Mouse (Mus musculus) liver, embryonic 14.5 days (tissue): ENCODE results near the gene Ipo7. TPM values are rescaled to one million over a fixed set of nuclear protein-coding genes. Genes with fewer than 3 reads are reported as not detected.
A peak's percentile ranks its signal among the peaks of the same experiment; 100 is the strongest.
"Not testable (repeated sequence)": the region's sequence is repeated elsewhere in the genome, so short reads cannot be mapped to it uniquely, and the experiment has no call there.

Experiments used
- ATAC-seq: fragments of 200-750 bp; cut with Nextera tagmentation; 2 replicates; pipeline ENCODE4 v1.8.0; 2017; ENCODE audit warnings: moderate number of reproducible peaks, mild to moderate bottlenecking, moderate library complexity; ENCODE audit not compliant: insufficient read depth
- DNase-seq, 3 experiments: peaks; one replicate each; pipeline ENCODE4 v3.0.0-alpha.2; 2012 to 2013; ENCODE audit warnings: low read depth in 3 of 3, low spot score in 3 of 3
- H3K27ac ChIP-seq: fragments of 300-500 bp; sonication (generic); 2 replicates; pipeline ENCODE4 v1.5.1; 2014; ENCODE audit warnings: moderate library complexity, mild to moderate bottlenecking, control low read depth, inconsistent platforms
- H3K27me3 ChIP-seq: fragments of 300-500 bp; sonication (generic); 2 replicates; pipeline ENCODE4 v1.6.1; 2014; ENCODE audit warnings: mild to moderate bottlenecking, low read length, moderate library complexity; ENCODE audit not compliant: control insufficient read depth, insufficient read depth
- H3K36me3 ChIP-seq: fragments of 300-500 bp; sonication (generic); replicated peaks from 2 replicates; pipeline ENCODE4 v1.6.1; 2014; ENCODE audit warnings: low read depth; ENCODE audit not compliant: control insufficient read depth, insufficient read depth
- H3K4me1 ChIP-seq, 2 experiments: fragments of 200-500 bp in 1 of 2; fragments of 300-500 bp in 1 of 2; sonication (generic) in 1 of 2; replicated peaks; 2 replicates each; pipeline ENCODE4 v1.6.1; 2012 to 2014; ENCODE audit warnings: antibody characterized with exemption in 1 of 2, inconsistent platforms in 1 of 2, low read length in 1 of 2; ENCODE audit not compliant: control insufficient read depth in 2 of 2, insufficient read depth in 2 of 2
- H3K4me2 ChIP-seq: fragments of 300-500 bp; sonication (generic); 2 replicates; pipeline ENCODE4 v1.6.1; 2014; ENCODE audit warnings: low read depth, mild to moderate bottlenecking, control low read depth, moderate library complexity
- H3K4me3 ChIP-seq, 2 experiments: fragments of 200-500 bp in 1 of 2; fragments of 300-500 bp in 1 of 2; sonication (generic) in 1 of 2; 2 replicates each; pipeline ENCODE4 v1.5.1; 2012 to 2014; ENCODE audit warnings: low read depth in 2 of 2, low read length in 2 of 2, mild to moderate bottlenecking in 2 of 2, control low read depth in 1 of 2, inconsistent platforms in 1 of 2, moderate library complexity in 1 of 2; ENCODE audit not compliant: insufficient read depth in 1 of 2
- H3K9ac ChIP-seq: fragments of 300-500 bp; sonication (generic); replicated peaks from 2 replicates; pipeline ENCODE4 v1.6.1; 2014; ENCODE audit warnings: mild to moderate bottlenecking, control low read depth, moderate library complexity
- H3K9me3 ChIP-seq: fragments of 300-500 bp; sonication (generic); 2 replicates; pipeline ENCODE4 v1.6.1; 2016; ENCODE audit warnings: low read length, mixed read lengths; ENCODE audit not compliant: control insufficient read depth
- CTCF ChIP-seq: IDR thresholded peaks from 2 replicates; pipeline ENCODE4 v1.5.1; 2016; ENCODE audit warnings: antibody characterized with exemption, low read depth, control low read depth
- EP300 ChIP-seq: IDR thresholded peaks from 2 replicates; pipeline ENCODE4 v1.6.1; 2016; ENCODE audit warnings: antibody characterized with exemption, low read depth
- WGBS: fragments of 180-500 bp; shearing (Covaris S2); extraction: QIAGEN DNeasy Blood & Tissue Kit; methylation state at CpG from one replicate; pipeline ENCODE4 v1.1.7; 2014; ENCODE audit not compliant: insufficient replicate concordance; 5-methylcytosine and 5-hydroxymethylcytosine counted together
- polyA plus RNA-seq, 2 experiments: library from polyadenylated mRNA; depleted of rRNA in 1 of 2; stranded (reverse) in 1 of 2; unstranded in 1 of 2; fragments of >200 nt; fragmentation: Nextera tagmentation in 1 of 2; extraction: Ambion mirVana in 1 of 2; gene quantifications; 2 replicates each; pipeline versions ENCODE4 v1.2.1 to v1.2.3; 2012 to 2014

Gene Ipo7
- polyA plus RNA-seq (2012; rRNA removed) (13.6 and 22.2 TPM in 2 replicates), polyA plus RNA-seq (2014; fragmentation: Nextera tagmentation; extraction: Ambion mirVana) (9.1 and 10.2 TPM in 2 replicates)

DNA sequence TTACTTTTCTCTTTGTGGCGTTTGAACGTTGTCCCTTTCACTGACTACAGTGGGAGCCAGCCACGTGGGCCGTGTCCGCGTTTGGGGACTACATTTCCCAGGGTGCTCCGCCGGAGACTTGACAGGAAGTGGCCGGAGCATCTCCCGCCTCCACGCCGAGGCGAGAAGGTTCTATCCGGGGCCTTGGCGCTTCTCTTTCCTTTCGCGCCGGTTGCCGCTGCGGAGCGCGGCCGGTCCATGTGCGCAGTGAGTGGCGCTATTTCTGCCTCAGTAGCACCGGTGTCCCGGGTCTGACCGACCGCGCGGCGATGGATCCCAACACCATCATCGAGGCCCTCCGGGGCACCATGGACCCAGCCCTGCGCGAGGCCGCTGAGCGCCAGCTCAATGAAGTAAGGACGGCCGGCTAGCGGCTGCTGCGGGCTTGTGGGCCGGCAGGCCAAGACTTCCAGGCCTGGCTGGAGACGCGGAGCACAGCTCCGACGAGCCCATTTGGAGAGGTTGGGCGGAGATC lies at the start of gene Ipo7:
Gene Ipo7, plus strand, starts transcription at position 158 of the 514 bp plus-strand sequence.
- Histone ChIP-seq H3K4me1 (peaks cover 4 to 11% of the 10 kb centered on the region in 2 experiments), H3K27me3 (no peaks in the 10 kb centered on the region), H3K36me3 (no peaks in the 10 kb centered on the region; the same call in 1 of the 2 replicates), H3K9ac (peak within 1 kb of the TSS; percentile 80), H3K4me3 (peak within 1 kb of the TSS; percentile 81 to 95), H3K4me2 (peak within 1 kb of the TSS; percentile 95), H3K27ac (peak within 1 kb of the TSS; percentile 46), H3K9me3 (no peaks in the 10 kb centered on the region)
- TF ChIP-seq EP300: no peak
- TF ChIP-seq CTCF: peak; percentile 24; the same call in 1 of the 2 replicates
- WGBS: under 1% methylated on average over 48 of the region's 48 CpGs
- peak; percentile 90 for ATAC-seq
- peak; percentile 79 to 83 (median 80) for DNase-seq

DNA sequence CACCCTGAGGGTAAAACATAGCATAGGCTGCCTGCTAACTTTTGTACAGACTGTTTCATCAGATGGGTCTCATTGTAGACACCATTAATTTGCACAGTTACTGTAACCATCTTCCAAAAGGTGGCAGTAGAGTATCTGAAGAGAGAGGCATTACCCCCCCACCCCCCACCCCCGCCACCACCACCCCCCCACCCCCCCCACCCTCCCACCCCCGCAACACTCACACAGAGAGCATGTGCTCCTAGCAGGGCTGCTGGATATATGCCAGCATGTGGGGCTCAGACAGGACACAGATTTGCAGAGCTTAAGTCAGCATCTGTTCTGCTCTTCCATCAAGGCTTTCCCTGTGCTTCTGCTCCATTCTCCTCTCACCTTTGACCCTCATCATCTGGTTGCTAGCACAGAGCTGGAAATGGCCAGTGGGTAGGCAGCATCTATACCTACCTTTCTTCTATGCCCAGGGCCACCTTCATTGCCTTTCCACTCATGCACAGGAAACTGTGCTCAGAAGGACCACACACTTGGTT lies 49.1 kb upstream of the Ipo7 start:
- DNase-seq (no peak), ATAC-seq (no peak)
- Histone ChIP-seq H3K9ac (no peak overlapping the region), H3K27ac (no peak overlapping the region), H3K27me3 (no peaks in the 10 kb centered on the region), H3K9me3 (no peaks in the 10 kb centered on the region), H3K4me3 (no peak overlapping the region), H3K4me1 (no peaks in the 10 kb centered on the region), H3K36me3 (no peaks in the 10 kb centered on the region), H3K4me2 (no peak overlapping the region)
- WGBS: 27% methylated on average over 2 of the region's 2 CpGs
- TF ChIP-seq CTCF: no peak
- TF ChIP-seq EP300: no peak

DNA sequence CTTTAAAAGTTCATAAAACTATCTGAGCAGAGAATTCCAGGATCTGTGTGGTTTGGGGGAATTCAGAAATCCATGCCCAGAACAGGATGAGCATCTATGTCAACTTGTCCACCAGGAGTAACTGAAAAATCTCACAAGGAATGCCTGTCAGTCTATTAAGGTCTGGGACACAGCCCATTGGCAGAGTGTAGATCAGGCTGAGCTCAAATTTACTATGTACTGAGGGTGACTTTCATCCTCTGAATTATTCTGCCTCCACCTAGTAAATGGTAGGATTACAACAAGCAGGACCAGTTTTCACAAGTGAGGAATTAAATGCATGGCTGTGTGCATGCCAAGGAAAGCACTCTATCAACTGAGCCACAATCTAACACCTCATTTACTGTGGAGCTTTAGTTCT lies 48.5 kb upstream of the Ipo7 start:
- TF ChIP-seq CTCF (no peak), EP300 (no peak)
- no peaks in the 10 kb centered on the region for H3K4me1 ChIP-seq

DNA sequence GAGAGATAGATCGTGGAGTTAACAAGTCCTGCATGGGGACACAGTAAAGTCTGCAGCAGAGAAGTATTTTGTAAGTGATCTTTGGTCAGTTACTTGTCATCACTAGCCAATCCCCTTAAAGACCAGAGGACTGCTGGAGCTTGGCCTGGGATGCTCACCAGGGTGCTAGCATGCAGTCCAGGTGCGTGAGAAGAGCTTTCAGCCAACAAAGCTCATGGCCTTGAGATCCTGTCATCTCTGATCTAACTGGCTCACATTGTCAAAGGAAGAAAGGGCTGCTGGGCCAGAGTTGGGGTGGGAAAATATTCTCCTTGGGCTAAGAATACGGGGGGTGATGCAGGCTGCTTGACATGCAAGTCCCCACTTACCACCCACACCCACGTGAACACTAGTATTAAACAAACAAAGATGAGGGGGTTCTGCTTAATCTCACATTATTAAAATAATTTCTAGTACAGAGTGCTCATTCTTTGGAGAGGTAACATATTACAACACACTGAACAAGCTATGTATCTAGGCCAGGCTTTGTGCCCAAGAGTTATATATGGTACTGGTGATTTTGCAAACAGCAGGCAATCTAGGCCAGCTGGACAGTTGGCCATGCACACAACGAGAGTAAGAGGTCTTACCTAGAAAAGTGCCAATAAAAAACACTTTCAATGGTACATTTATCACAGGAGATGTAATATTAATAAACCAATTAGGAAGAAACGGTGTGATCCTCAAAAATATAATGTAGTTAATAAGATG lies 41.9 kb upstream of the Ipo7 start:
- no peak overlapping the region for H3K4me2 ChIP-seq
- no peak for ATAC-seq
- DNase-seq: no peak
- H3K9me3 ChIP-seq: no peaks in the 10 kb centered on the region
- H3K4me1 ChIP-seq: no peaks in the 10 kb centered on the region
- whole genome bisulfite sequencing: 82% methylated on average over 6 of the region's 6 CpGs
- no peak overlapping the region for H3K27ac ChIP-seq
- TF ChIP-seq CTCF (no peak), EP300 (no peak)
- no peak overlapping the region for H3K4me3 ChIP-seq
- no peak overlapping the region for H3K9ac ChIP-seq
- H3K27me3 ChIP-seq: no peaks in the 10 kb centered on the region
- peaks cover 17% of the 10 kb centered on the region; the same call in 1 of the 2 replicates for H3K36me3 ChIP-seq

More for the DNA sequence above, 48.5 kb upstream of the Ipo7 start:
- Histone ChIP-seq H3K4me2 (no peak overlapping the region), H3K27me3 (no peaks in the 10 kb centered on the region), H3K9me3 (no peaks in the 10 kb centered on the region), H3K27ac (no peak overlapping the region), H3K36me3 (no peaks in the 10 kb centered on the region), H3K4me3 (no peak overlapping the region), H3K9ac (no peak overlapping the region)
- DNase-seq (no peak), ATAC-seq (no peak)

DNA sequence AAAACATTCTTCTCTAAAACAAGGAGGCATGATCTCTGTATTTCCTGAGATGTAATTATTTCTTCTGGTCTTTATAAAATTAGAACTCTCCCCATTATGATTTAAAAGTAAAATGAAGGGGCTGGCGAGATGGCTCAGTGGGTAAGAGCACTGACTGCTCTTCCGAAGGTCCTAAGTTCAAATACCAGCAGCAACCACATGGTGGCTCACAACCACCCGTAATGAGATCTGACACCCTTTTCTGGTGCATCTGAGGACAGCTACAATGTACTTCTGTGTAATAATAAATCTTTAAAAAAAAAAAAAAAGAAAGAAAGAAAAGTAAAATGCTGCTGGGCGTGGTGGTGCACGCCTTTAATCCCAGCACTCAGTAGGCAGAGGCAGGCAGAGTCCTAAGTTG lies 40.9 kb upstream of the Ipo7 start:
- H3K27me3 ChIP-seq, H3K27ac ChIP-seq, H3K4me2 ChIP-seq, H3K9ac ChIP-seq, H3K9me3 ChIP-seq, H3K4me1 ChIP-seq, DNase-seq, H3K4me3 ChIP-seq, ATAC-seq: not testable (repeated sequence)
- peaks cover 17% of the 10 kb centered on the region; the same call in 1 of the 2 replicates for H3K36me3 ChIP-seq
- TF ChIP-seq CTCF: peak; percentile 52
- 67% methylated on average over 5 of the region's 5 CpGs for WGBS

DNA sequence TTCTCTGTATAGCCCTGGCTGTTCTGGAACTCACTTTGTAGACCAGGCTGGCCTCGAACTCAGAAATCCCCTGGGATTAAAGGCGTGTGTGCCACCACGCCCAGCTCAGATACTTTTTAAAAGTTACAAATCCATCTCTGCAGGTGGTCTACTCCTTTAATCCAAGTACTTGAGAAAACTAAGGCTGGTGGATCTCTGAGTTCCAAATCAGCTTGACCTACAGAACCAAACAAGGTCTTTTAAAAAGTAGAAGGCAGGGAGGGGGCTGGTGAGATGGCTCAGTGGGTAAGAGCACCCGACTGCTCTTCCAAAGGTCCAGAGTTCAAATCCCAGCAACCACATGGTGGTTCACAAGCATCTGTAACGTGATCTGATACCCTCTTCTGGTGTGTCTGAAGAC lies 33.5 kb upstream of the Ipo7 start:
- H3K4me3 ChIP-seq, ATAC-seq, H3K9me3 ChIP-seq, H3K9ac ChIP-seq, H3K36me3 ChIP-seq, H3K27ac ChIP-seq, H3K4me1 ChIP-seq, DNase-seq, H3K27me3 ChIP-seq: not testable (repeated sequence)
- H3K4me2 ChIP-seq: peak overlapping the region; percentile 67
- 73% methylated on average over 5 of the region's 5 CpGs for WGBS
